Mouse (Mus musculus): ENCODE results near the gene Endou. TPM values are rescaled to one million over a fixed set of nuclear protein-coding genes. Genes with fewer than 3 reads are reported as not detected.

Endou gene
- 0.33 TPM in 1 of 2 replicates, not detected in the other for polyA plus RNA-seq (2014; fragmentation: Nextera tagmentation; extraction: Ambion mirVana)

- WGBS: 93% methylated on average over 8 of the region's 8 CpGs
Observed at GRCm38 (mm10) chr15:97731111-97731510, at the start of gene Endou. Gene Endou (minus strand): TSS chr15:97731339.

GRCm38 (mm10) chr15:97780611-97781031 lies 49.5 kb upstream of the Endou start:
- Histone ChIP-seq H3K4me1 (replicated peaks; ENCODE audit: control insufficient read depth, insufficient read depth, low read length) (peaks cover 9% of the 10 kb centered on the region; the same call in 1 of the 2 replicates), H3K4me2 (ENCODE audit: low read depth, low read length, severe bottlenecking) (no peak overlapping the region), H3K9me3 (ENCODE audit: control insufficient read depth, low read length) (no peaks in the 10 kb centered on the region), H3K36me3 (ENCODE audit: control insufficient read depth, insufficient read depth, low read length) (no peaks in the 10 kb centered on the region), H3K27ac (ENCODE audit: low read depth, low read length) (no peak overlapping the region), H3K27me3 (ENCODE audit: control insufficient read depth, insufficient read depth, low read length) (peaks cover 8% of the 10 kb centered on the region), H3K4me3 (ENCODE audit: low read depth, low read length) (no peak overlapping the region), H3K9ac (ENCODE audit: low read length) (no peak overlapping the region)
- no peak for ATAC-seq (replicated peaks; ENCODE audit: low FRiP score)
- WGBS: 68% methylated on average over 12 of the region's 12 CpGs
- no peak for DNase-seq (ENCODE audit: low spot score)

More at GRCm38 (mm10) chr15:97731111-97731510, at the start of gene Endou:
- no peak for ATAC-seq (replicated peaks; ENCODE audit: low FRiP score)
- no peak within 1 kb of the TSS for H3K27ac ChIP-seq (ENCODE audit: low read depth, low read length)
- H3K4me1 ChIP-seq (replicated peaks; ENCODE audit: control insufficient read depth, insufficient read depth, low read length): no peaks in the 10 kb centered on the region
- no peak within 1 kb of the TSS for H3K4me2 ChIP-seq (ENCODE audit: low read depth, low read length, severe bottlenecking)
- no peak for DNase-seq (ENCODE audit: low spot score)
- H3K9me3 ChIP-seq (ENCODE audit: control insufficient read depth, low read length): no peaks in the 10 kb centered on the region
- no peaks in the 10 kb centered on the region for H3K27me3 ChIP-seq (ENCODE audit: control insufficient read depth, insufficient read depth, low read length)
- H3K9ac ChIP-seq (ENCODE audit: low read length): no peak within 1 kb of the TSS
- no peak within 1 kb of the TSS for H3K4me3 ChIP-seq (ENCODE audit: low read depth, low read length)
- no peaks in the 10 kb centered on the region for H3K36me3 ChIP-seq (ENCODE audit: control insufficient read depth, insufficient read depth, low read length)

DNA sequence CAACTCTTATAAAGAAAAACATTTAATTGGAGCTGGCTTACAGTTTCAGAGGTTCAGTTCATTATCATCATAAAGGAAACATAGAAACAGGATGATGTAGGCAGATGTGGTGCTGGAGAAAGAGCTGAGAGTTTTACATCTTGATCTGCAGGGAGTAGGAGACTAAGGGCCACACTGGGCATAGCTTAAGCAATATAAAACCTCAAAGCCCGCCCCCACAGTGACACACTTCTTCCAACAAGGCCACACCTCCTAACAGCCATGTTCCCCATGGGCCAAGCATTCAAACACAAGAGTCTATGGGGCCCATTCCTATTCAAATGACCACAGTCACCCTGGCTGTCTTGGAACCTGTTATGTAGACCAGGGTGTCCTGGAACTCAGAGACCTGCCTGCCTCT lies 48.4 kb upstream of the Endou start:
- 0 out of 2 replicates have a peak, but pooled peaks cover 6% of the 10 kb centered on the region for H3K4me1 ChIP-seq (replicated peaks; ENCODE audit: control insufficient read depth, insufficient read depth, low read length)
- no peaks in the 10 kb centered on the region for H3K9me3 ChIP-seq (ENCODE audit: control insufficient read depth, low read length)
- DNase-seq (ENCODE audit: low spot score) (no peak), ATAC-seq (replicated peaks; ENCODE audit: low FRiP score) (no peak)
- no peaks in the 10 kb centered on the region for H3K36me3 ChIP-seq (ENCODE audit: control insufficient read depth, insufficient read depth, low read length)
- no peak overlapping the region for H3K4me2 ChIP-seq (ENCODE audit: low read depth, low read length, severe bottlenecking)
- WGBS: 91% methylated on average over 1 of the region's 1 CpGs
- no peak overlapping the region for H3K9ac ChIP-seq (ENCODE audit: low read length)
- peaks cover 8% of the 10 kb centered on the region for H3K27me3 ChIP-seq (ENCODE audit: control insufficient read depth, insufficient read depth, low read length)
- no peak overlapping the region for H3K27ac ChIP-seq (ENCODE audit: low read depth, low read length)
- no peak overlapping the region for H3K4me3 ChIP-seq (ENCODE audit: low read depth, low read length)

DNA sequence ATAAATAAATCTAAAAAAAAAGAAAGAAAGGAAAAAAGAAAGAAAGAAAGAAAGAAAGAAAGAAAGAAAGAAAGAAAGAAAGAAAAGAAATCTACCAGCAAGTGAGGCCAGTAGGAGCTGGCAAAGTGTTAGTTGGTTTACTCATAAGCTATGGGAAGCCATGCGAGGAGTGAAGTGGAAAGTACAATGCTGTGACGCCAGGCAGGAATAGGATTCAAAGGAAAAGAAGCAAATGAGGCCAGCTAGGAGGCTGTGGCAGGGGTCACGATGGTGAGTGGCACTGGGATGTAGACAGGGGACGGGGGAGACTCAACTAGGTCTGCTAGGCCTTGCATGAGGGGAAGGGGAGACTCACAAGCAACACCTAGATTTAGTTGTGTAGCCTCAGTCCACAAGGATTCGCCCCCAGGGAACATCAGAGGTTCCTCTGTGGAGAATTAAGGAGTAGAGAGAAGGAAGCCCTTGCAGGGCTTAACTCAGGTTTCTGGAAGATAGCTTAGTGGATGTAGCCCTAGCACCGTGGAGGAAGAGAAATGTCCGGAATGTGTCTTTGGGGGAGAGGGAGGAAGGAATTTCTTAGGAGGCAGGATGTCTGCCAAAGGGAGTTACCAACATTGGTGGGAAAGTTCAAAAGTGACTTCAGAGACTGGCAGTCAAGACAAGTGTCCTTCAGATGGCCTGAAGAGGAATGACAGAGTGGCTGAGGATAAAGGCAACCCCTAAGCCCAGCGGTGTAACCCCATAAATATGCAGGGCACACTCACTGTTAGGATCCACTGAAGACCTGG lies 47.4 kb upstream of the Endou start, which contains the start of gene Slc48a1:
TSS of gene Slc48a1 (plus strand) at position 210 of the 788 bp plus-strand sequence.
- H3K27me3 ChIP-seq (ENCODE audit: control insufficient read depth, insufficient read depth, low read length): peaks cover 8% of the 10 kb centered on the region
- H3K9me3 ChIP-seq (ENCODE audit: control insufficient read depth, low read length): no peaks in the 10 kb centered on the region
- H3K9ac ChIP-seq (ENCODE audit: low read length): no peak within 1 kb of the TSS
- no peak for ATAC-seq (replicated peaks; ENCODE audit: low FRiP score)
- H3K4me2 ChIP-seq (ENCODE audit: low read depth, low read length, severe bottlenecking): no peak within 1 kb of the TSS
- 70% methylated on average over 8 of the region's 8 CpGs for WGBS
- H3K4me3 ChIP-seq (ENCODE audit: low read depth, low read length): no peak within 1 kb of the TSS
- H3K4me1 ChIP-seq (replicated peaks; ENCODE audit: control insufficient read depth, insufficient read depth, low read length): 0 out of 2 replicates have a peak, but pooled peaks cover 4% of the 10 kb centered on the region
- H3K36me3 ChIP-seq (ENCODE audit: control insufficient read depth, insufficient read depth, low read length): no peaks in the 10 kb centered on the region
- no peak within 1 kb of the TSS for H3K27ac ChIP-seq (ENCODE audit: low read depth, low read length)
- DNase-seq (ENCODE audit: low spot score): no peak

DNA sequence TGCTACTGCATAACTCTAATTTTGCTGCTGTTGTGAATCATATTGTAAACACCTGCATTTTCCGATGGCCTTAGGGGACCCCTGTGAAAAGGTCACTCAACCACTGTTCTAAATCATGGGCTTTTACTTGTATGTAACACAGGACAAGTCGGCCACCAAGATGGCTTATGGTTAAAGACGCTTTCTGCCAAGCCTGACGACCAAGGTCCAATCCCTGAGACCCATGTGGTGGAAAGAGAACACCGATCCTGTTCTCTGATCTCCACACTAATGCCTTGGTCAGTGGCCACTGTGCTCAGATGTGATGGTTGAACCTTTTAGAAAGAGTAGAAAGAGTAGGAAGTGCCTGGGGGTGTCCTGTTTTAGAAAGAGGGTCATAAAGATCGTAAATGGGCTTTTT lies 45.8 kb upstream of the Endou start:
- H3K4me2 ChIP-seq (ENCODE audit: low read depth, low read length, severe bottlenecking): no peak overlapping the region
- H3K36me3 ChIP-seq (ENCODE audit: control insufficient read depth, insufficient read depth, low read length): no peaks in the 10 kb centered on the region
- DNase-seq (ENCODE audit: low spot score) (no peak), ATAC-seq (replicated peaks; ENCODE audit: low FRiP score) (no peak)
- no peaks in the 10 kb centered on the region for H3K27me3 ChIP-seq (ENCODE audit: control insufficient read depth, insufficient read depth, low read length)
- H3K9me3 ChIP-seq (ENCODE audit: control insufficient read depth, low read length): no peaks in the 10 kb centered on the region
- WGBS: 85% methylated on average over 6 of the region's 6 CpGs
- H3K4me3 ChIP-seq (ENCODE audit: low read depth, low read length): no peak overlapping the region
- H3K4me1 ChIP-seq (replicated peaks; ENCODE audit: control insufficient read depth, insufficient read depth, low read length): no peaks in the 10 kb centered on the region
- no peak overlapping the region for H3K9ac ChIP-seq (ENCODE audit: low read length)
- H3K27ac ChIP-seq (ENCODE audit: low read depth, low read length): no peak overlapping the region

DNA sequence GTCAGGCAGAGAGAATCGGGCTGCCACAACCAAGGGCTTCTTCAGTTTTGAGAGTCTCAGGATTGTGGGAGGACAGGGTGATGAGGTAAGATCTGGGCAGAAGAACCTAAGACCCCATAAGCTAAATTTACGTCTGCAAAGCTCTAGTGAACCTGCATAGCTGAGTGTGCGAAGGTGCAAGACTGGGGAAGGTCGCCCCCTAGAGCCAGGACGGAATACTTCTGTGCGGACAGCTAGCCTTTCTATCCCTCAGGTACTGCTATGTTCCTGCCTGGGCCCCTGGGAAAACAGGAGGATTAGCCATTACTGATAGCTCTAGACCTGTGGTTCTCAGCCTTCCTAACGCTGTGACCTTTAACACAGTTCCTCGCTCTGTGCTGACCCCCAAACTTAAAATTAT lies 45.4 kb upstream of the Endou start:
- H3K4me1 ChIP-seq (replicated peaks; ENCODE audit: control insufficient read depth, insufficient read depth, low read length): no peaks in the 10 kb centered on the region
- 7% methylated on average over 8 of the region's 8 CpGs for WGBS
- ATAC-seq (replicated peaks; ENCODE audit: low FRiP score) (peak; percentile 40; the same call in 1 of the 2 replicates), DNase-seq (ENCODE audit: low spot score) (peak; percentile 84)
- H3K9ac ChIP-seq (ENCODE audit: low read length): no peak overlapping the region
- no peak overlapping the region for H3K4me2 ChIP-seq (ENCODE audit: low read depth, low read length, severe bottlenecking)
- H3K36me3 ChIP-seq (ENCODE audit: control insufficient read depth, insufficient read depth, low read length): no peaks in the 10 kb centered on the region
- H3K27ac ChIP-seq (ENCODE audit: low read depth, low read length): no peak overlapping the region
- H3K4me3 ChIP-seq (ENCODE audit: low read depth, low read length): no peak overlapping the region
- no peaks in the 10 kb centered on the region for H3K27me3 ChIP-seq (ENCODE audit: control insufficient read depth, insufficient read depth, low read length)
- H3K9me3 ChIP-seq (ENCODE audit: control insufficient read depth, low read length): no peaks in the 10 kb centered on the region

DNA sequence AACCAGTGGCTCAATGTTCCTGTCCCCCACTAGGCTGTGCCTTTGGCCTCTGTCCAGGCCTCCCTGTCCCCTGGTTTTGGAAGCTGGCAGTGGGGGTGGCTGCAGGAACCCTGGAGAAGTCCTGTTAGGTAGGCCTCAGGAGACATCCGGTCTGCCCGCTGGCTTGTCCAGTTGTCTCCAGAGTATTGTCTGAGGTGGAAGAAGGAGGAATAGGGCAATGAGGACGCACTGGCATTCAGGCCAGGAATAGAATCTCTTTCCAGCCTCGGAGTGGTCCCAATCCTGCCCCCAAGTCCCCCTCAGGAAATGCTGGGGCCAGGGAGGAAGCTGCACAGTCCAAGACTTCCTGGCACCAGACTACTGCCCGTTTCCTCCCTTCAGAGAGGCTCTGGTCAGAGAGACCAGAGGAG lies 42.8 kb upstream of the Endou start:
- DNase-seq (ENCODE audit: low spot score) (no peak), ATAC-seq (replicated peaks; ENCODE audit: low FRiP score) (no peak)
- Histone ChIP-seq H3K36me3 (ENCODE audit: control insufficient read depth, insufficient read depth, low read length) (no peaks in the 10 kb centered on the region), H3K9ac (ENCODE audit: low read length) (no peak overlapping the region), H3K27me3 (ENCODE audit: control insufficient read depth, insufficient read depth, low read length) (0 out of 2 replicates have a peak, but pooled peaks cover 2% of the 10 kb centered on the region), H3K9me3 (ENCODE audit: control insufficient read depth, low read length) (no peaks in the 10 kb centered on the region), H3K4me1 (replicated peaks; ENCODE audit: control insufficient read depth, insufficient read depth, low read length) (no peaks in the 10 kb centered on the region), H3K4me2 (ENCODE audit: low read depth, low read length, severe bottlenecking) (no peak overlapping the region), H3K4me3 (ENCODE audit: low read depth, low read length) (no peak overlapping the region), H3K27ac (ENCODE audit: low read depth, low read length) (no peak overlapping the region)
- WGBS: 77% methylated on average over 5 of the region's 5 CpGs

- DNase-seq (ENCODE audit: low spot score) (peak; percentile 56), ATAC-seq (replicated peaks; ENCODE audit: low FRiP score) (no peak)
- no peaks in the 10 kb centered on the region; the same call in 1 of the 2 replicates for H3K4me1 ChIP-seq (replicated peaks; ENCODE audit: control insufficient read depth, insufficient read depth, low read length)
- H3K4me2 ChIP-seq (ENCODE audit: low read depth, low read length, severe bottlenecking): no peak overlapping the region
- H3K36me3 ChIP-seq (ENCODE audit: control insufficient read depth, insufficient read depth, low read length): no peaks in the 10 kb centered on the region
- no peak overlapping the region for H3K4me3 ChIP-seq (ENCODE audit: low read depth, low read length)
- H3K27ac ChIP-seq (ENCODE audit: low read depth, low read length): no peak overlapping the region
- no peaks in the 10 kb centered on the region for H3K9me3 ChIP-seq (ENCODE audit: control insufficient read depth, low read length)
- 35% methylated on average over 5 of the region's 5 CpGs for WGBS
- H3K27me3 ChIP-seq (ENCODE audit: control insufficient read depth, insufficient read depth, low read length): peaks cover 6% of the 10 kb centered on the region; the same call in 1 of the 2 replicates
- no peak overlapping the region for H3K9ac ChIP-seq (ENCODE audit: low read length)
Observed at GRCm38 (mm10) chr15:97773108-97773507, 42.0 kb upstream of the Endou start.
